Mouse (Mus musculus) left cerebral cortex, postnatal 4 days (tissue): Measurements from ENCODE around the gene Cib4. TPM values are rescaled to one million over a fixed set of nuclear protein-coding genes. Genes with fewer than 3 reads are reported as not detected.

Experiments used
- DNase-seq: peaks from one replicate; pipeline ENCODE4 v3.0.0-alpha.2; 2022
- intact Hi-C: fragments of 180-260 bp; cut with DNase I; formaldehyde crosslinking; loops from one replicate; pipeline ENCODE4 v1.15.1; 2025
- total RNA-seq, 2 experiments: library from RNA; stranded (reverse); gene quantifications; 2 replicates each; pipeline ENCODE4 v1.2.3; 2021

Gene Cib4
- total RNA-seq, 2 experiments from 2014 or later, result not detected

GRCm38 (mm10) chr5:30456056-30456455, 89.6 kb downstream of the Cib4 start:
- no peak for DNase-seq
- intact Hi-C loops, result no loop called here

- intact Hi-C loops, result no loop called here
- DNase-seq, result no peak
Measured at GRCm38 (mm10) chr5:30444327-30444895, 101.2 kb downstream of the Cib4 start.

- DNase-seq, result no peak
- intact Hi-C loops, result no loop called here
Measured at GRCm38 (mm10) chr5:30442196-30442595, 103.4 kb downstream of the Cib4 start.

- intact Hi-C loops, result no loop called here
- DNase-seq, result no peak
Measured at GRCm38 (mm10) chr5:30440308-30440906, 105.2 kb downstream of the Cib4 start.

GRCm38 (mm10) chr5:30438931-30439330, 106.7 kb downstream of the Cib4 start:
- DNase-seq, result peak; percentile 31

More at GRCm38 (mm10) chr5:30438931-30439330, 106.7 kb downstream of the Cib4 start:
- intact Hi-C loops, result no loop called here

Other genes starting within 250 kb of the Cib4 start
- 10 to 100 TPM in 1 of 2 experiments, 1 to 10 TPM in 1; 7.1 to 10.8 TPM for gene Otof, start 83.9 kb downstream of the Cib4 start, total RNA-seq
- gene 1700001C02Rik, start 79.8 kb downstream of the Cib4 start, total RNA-seq, result not detected
- 10 to 100 TPM; 14.1 to 15.1 TPM for gene Kcnk3, start 42.3 kb upstream of the Cib4 start, total RNA-seq
- 10 to 100 TPM; 23.3 to 27.9 TPM for gene Slc35f6, start 102.1 kb upstream of the Cib4 start, total RNA-seq
- 10 to 100 TPM; 13.8 to 14.0 TPM for gene Cenpa, start 120.9 kb upstream of the Cib4 start, total RNA-seq
- gene Dpysl5, start 165.7 kb upstream of the Cib4 start, total RNA-seq, result 100 to 1,000 TPM; 797 to 798 TPM